Mouse (Mus musculus) frontal cortex, postnatal 36 days (tissue): ENCODE results near the gene H2-M5.
"Not testable (repeated sequence)": the region's sequence is repeated elsewhere in the genome, so short reads cannot be mapped to it uniquely, and the experiment has no call there.

Experiments used
- DNase-seq, 2 experiments: peaks; one replicate each; pipeline ENCODE4 v3.0.0; 2022; ENCODE audit warnings: low spot score in 2 of 2

H2-M5 gene

GRCm38 (mm10) chr17:36993770-36994325, 4.5 kb upstream of the H2-M5 start:
- DNase-seq = no peak

- peak; percentile 11 to 26 for DNase-seq
Observed at GRCm38 (mm10) chr17:36992336-36993104, 3.2 kb upstream of the H2-M5 start.

- DNase-seq = not testable (repeated sequence)
Observed at GRCm38 (mm10) chr17:36990630-36991029, 1.3 kb upstream of the H2-M5 start.

GRCm38 (mm10) chr17:36988475-36988874, 862 bp downstream of the H2-M5 start:
- DNase-seq = no peak

- DNase-seq = no peak
Observed at GRCm38 (mm10) chr17:36982253-36983155, 6.8 kb downstream of the H2-M5 start.

- DNase-seq = no peak
Observed at GRCm38 (mm10) chr17:36981845-36982244, 7.5 kb downstream of the H2-M5 start.

- DNase-seq = peak; percentile 57 to 74
Observed at GRCm38 (mm10) chr17:36981221-36981813, 8.0 kb downstream of the H2-M5 start, which contains the start of gene 2410137M14Rik. Gene 2410137M14Rik, minus strand, starts transcription at chr17:36981237.

GRCm38 (mm10) chr17:36973271-36973787, 16.0 kb downstream of the H2-M5 start:
- DNase-seq = no peak

GRCm38 (mm10) chr17:36972791-36973190, 16.5 kb downstream of the H2-M5 start:
- no peak for DNase-seq

- DNase-seq = no peak
Observed at GRCm38 (mm10) chr17:36971172-36971850, 18.0 kb downstream of the H2-M5 start.

- DNase-seq = no peak
Observed at GRCm38 (mm10) chr17:36970316-36970890, 18.9 kb downstream of the H2-M5 start.

GRCm38 (mm10) chr17:36966875-36967274, 22.5 kb downstream of the H2-M5 start:
- no peak for DNase-seq

- no peak for DNase-seq
Observed at GRCm38 (mm10) chr17:36961125-36961524, 28.2 kb downstream of the H2-M5 start.

GRCm38 (mm10) chr17:36958884-36959283, 30.5 kb downstream of the H2-M5 start:
- DNase-seq = no peak

GRCm38 (mm10) chr17:36957999-36958743, 31.2 kb downstream of the H2-M5 start, which contains the start of the genes Znrd1 and Znrd1as:
Gene Znrd1, minus strand, starts transcription at chr17:36958559.
Gene Znrd1as, plus strand, starts transcription at chr17:36958592.
- peak; percentile 94 to 98 for DNase-seq

GRCm38 (mm10) chr17:36953062-36953461, 36.3 kb downstream of the H2-M5 start:
- DNase-seq = no peak

GRCm38 (mm10) chr17:36952631-36953030, 36.7 kb downstream of the H2-M5 start:
- DNase-seq = no peak

- DNase-seq = peak; percentile 95 to 96
Observed at GRCm38 (mm10) chr17:36950981-36951947, 38.1 kb downstream of the H2-M5 start, which contains the start of gene Ppp1r11. Gene Ppp1r11, minus strand, starts transcription at chr17:36951741.
